Mouse (Mus musculus) thymus, postnatal 0 days (tissue): Measurements from ENCODE around the gene Ppp1r15a. TPM values are rescaled to one million over a fixed set of nuclear protein-coding genes. Genes with fewer than 3 reads are reported as not detected.
"Not testable (repeated sequence)": the region's sequence is repeated elsewhere in the genome, so short reads cannot be mapped to it uniquely, and the experiment has no call there.

ENCODE experiments used
- DNase-seq: peaks from one replicate; pipeline ENCODE4 v3.0.0-alpha.2; 2015; ENCODE audit warnings: low spot score
- polyA plus RNA-seq: library from polyadenylated mRNA; unstranded; fragments of >200 nt; fragmentation: Nextera tagmentation; extraction: Ambion mirVana; gene quantifications from 2 replicates; pipeline ENCODE4 v1.2.1, GENCODE M21; 2015

The Ppp1r15a gene
- polyA plus RNA-seq, 1 experiment from 2014 or later: 17.2 TPM

DNA sequence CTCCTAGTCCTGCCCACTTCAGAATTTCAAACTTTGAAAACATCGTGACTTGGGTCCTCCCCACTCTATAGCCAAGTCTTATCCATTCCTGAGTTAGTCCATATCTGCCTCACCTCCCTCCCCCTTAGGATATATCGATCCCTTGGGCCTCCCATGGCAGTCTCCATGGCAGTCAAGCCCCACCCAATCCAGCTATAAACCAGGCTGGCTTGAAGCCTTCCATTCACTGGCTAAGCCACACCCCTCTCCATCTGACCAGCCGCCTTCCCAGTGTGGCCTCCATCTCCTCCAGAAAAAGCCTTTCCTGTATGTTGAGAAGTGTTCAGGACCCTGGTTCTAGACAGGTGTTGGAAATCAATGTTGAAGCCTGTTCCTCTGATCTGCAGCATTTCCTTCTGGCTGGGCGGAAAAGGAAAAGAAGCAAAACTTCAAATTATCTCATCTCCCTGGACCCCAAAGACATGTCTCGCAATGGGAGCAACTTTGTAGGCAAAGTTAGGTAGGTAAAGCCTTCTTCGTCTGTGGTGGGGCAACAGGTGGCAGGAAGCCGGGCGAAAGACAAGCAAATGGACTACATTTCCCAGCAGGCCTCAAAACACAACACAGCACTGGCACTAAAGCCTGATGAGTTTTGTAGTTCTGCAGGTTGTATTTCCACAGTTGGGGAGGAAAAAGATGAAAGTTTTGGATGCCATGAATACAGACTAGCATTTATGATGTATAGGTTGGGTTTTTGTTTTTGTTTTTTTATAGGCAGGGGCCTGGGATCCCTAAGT is 6.5 kb downstream of the Ppp1r15a start:
- peak; percentile 69 for DNase-seq

DNA sequence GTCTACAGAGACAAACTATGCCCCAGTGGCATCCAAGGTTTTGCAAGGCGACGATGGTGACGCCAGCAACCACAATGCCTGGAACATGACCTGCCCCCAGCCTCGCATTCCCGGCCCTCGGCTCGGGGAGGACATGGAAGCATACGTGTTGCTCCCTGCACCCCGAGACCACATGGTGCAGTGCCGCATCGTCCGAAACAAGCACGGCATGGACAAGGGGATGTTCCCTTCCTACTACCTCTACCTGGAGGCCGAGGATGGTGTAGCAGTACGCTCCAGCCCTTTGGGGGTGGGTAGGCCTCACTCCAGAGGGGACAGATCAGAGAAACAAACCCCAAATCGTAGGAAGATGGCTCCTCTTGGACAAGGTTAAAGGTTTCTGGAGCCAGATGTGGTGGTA is 7.5 kb downstream of the Ppp1r15a start:
- DNase-seq: no peak

DNA sequence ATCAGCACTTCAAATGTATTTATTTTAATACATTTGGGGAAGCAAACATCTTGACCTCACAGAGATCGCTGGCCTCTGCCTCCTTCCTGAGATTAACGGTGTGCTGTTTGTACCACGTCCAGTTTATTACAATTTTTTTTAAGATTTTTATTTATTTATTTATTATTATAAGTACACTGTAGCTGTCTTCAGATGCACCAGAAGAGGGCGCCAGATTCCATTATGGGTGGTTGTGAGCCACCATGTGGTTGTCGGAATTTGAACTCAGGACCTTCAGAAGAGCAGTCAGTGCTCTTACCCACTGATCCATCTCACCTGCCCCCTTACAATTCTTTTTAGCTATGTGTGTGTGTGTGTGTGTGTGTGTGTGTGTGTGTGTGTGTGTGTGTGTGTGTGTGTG is 9.2 kb downstream of the Ppp1r15a start:
- not testable (repeated sequence) for DNase-seq

DNA sequence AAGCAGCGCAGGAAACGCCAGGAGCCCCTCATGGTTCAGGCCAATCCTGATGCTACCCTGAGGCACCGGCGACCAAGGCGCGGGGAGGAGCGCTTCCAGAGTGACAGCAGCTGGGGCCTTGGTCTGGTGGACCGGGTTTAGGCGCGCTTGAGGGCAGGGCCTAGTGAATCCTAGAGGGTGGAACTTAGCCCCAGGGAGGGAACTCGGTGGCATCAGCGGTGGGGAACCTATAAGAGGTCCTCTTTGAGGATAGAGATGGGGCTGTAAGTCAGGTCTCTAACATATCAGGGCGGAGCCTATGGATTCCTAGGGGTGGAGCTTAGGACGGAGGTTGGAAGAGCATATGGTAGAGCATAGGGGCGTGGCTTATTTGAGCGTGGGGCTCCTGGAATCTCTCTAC is 10.6 kb downstream of the Ppp1r15a start:
- peak; percentile 46 for DNase-seq

DNA sequence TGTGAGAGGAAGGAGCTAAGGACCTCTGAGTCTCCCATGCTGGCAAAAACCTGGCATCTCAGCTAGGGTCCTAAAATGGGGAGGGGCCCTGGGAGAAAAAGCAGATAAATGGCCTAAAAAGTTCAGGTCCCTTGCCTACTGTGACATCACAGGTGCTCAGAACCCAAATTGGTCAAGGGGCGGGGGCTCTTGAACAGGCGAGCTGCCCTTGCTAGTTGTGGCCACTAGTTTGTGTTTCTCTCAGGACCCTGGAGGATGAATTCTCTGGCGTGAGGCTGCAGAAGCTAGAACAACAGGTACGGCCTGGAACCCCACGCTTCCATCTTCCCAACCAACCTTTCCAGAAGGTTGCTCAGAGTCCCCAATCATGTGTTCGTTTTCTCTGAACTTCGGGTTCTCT is 11.7 kb downstream of the Ppp1r15a start:
- no peak for DNase-seq

DNA sequence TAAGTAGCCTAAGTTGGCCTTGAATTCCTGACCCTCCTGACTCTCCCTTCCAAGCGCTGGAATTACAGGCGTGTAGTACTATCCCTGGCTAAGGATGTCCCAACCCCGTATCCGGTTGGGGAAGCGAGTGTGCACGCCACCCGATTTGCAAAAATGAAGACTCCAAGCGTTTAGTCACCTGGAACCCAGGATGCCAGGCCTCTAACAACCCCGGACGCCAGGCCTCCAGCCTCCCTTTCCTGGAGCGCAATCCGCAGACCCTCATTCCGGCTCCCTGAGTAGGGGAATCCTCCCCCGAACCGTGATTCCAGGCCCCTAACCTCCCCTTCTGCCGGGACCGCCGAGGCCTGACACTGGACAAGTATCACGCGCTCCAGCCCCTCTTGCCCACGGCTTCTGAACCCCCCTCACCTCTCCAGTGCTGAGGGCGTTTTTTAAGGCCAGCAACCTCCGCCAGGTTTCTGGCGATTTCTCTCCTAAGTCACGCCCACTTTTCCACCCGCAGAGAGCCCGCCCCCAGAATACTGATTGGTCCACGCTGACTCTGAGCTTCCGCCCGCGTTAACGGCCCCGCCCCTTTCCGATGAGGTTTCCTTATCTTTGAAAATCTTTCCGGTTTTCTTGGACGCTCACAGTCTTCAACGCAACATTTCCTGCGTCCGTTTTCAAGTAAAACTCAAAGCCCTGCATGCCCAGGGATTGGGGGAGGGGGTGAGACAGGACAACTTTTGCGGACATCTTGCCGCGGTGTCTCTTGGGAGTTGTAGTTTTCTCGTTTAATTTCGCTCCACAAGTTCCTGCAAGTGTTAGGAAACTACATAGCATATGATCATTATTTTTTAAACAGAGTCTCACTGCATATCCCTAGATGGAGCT is 15.9 kb downstream of the Ppp1r15a start, which contains the start of gene Nucb1:
Nucb1 (minus strand) TSS at position 495 of the 876 bp plus-strand sequence.
- peak; percentile 93 for DNase-seq

DNA sequence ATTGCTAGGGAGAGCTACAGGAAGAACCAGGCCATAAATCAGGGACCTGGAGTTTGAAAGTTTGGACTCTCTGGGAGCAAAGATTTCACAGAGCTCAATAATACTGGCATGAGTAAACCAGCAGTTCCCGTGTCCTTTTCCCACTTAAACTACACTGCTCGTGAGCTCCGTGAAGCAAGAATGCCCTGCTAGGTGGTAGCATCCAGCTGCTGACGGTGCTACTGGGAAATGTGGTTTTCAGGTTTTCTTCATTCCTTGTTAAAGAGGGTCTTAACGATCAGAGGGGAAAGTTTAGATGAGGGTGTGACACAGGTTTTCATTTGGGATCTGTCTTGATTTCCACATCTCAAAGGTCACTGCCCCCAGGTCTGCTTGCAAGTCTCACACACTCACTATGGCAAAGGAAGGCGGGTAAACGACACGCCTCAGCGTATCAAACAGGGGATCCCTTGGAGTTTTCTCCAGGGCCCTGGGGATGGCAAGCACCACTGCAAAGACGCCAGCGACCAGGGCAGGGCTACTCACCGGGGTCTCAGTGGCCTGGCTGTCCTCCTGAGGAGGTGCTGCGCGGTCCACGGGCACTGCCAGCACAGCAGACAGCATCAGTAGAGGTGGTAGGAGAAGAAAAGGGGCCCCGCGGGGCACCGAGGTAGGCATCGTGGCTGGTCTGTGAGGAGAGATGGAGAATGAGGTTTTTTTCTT is 16.7 kb downstream of the Ppp1r15a start:
- DNase-seq: no peak

DNA sequence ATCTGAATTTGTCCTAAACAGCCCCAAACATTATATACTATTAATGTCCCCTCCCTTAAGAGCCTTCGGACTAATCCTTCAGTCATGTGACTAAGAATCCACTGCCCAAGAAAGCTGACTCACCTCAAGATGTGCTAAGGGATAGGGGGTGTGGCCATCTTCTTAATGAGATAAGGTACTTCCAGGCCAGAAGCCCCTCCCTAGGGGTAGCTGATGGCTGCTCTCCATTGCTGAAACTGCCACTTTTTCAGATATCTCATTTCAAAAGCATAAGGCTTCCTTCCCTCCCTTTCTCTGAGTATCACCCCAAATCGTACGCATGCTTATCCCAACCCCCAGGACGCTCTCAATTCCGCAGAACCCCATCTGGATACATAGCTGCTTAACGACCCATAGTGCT is 17.5 kb downstream of the Ppp1r15a start:
- DNase-seq: no peak

DNA sequence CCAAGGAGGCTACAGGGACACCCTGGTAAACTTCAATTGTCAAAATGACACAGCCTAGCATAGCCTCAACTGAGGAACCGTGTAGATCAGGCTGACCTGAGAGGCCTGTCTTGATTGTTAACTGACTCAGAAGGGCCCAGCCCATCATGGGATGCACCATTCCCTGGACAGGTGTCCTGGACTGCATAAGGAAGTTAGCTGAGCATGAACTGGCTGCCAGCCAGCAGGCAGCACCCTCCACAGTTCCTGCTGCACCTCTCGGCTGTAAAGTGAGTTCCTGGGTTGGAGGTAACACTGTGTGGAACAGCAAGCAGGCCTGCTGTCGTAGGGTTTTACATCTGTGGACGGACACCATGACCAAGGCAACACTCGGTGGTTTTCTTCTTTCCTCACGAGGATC is 18.5 kb downstream of the Ppp1r15a start:
- DNase-seq: no peak

DNA sequence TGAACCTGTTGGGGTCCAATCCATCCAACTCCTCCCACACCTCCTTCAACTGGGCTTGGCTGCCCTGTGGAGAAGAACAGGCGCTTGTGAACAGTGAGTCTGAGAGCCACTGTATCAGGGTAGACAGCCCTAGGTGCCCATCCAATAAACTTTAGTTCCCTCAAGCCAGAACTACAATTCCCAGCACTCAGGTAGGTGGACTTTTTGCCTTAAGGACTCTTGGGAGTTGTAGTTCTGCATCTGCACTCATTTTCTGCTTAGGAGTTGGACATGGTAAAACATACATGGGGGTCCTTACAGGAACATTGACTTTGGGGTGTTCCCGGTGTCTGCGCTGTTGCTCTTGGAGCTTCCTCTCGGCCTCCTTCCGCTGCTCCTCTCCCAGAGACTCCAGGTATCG is 27.6 kb downstream of the Ppp1r15a start:
- no peak for DNase-seq

DNA sequence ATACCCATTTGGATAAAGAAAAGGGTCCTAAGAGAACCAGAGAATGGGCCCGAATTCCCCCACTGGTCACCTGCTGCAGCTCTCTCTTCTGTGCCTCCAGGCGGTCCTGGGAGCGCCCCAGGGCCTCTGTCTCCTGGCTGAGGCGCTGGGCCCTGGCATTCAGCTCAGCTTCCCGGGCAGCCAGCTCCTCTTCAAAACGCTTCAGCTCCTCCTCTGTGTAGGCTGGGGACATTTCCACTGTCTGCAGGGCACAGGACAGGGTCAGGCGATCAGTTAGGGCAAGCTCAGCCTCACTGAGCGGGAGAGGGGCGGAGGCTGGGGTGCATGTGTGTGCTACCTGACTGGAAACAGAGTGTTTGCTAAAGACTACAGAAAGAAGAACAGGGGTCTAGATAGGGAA is 31.5 kb downstream of the Ppp1r15a start:
- no peak for DNase-seq

DNA sequence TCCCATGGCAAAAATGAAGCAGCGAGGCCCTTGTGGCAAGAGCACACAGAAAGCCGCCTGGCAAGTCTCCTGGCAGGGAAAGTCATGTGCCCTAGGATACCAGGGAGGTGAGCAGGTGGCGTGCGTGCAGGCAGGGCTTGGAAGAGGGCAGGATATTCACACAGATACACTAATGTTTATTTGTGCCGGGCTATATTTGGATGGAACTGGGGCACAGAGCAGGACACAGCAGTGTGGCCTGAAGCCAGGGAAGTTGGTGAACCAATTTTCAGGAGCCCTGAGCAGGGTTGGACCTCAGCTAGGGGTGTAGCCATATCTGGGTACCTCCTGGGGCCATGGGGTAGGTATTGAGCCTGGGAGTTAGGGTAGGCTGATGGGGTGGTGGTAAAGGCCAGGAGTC is 33.1 kb downstream of the Ppp1r15a start:
- no peak for DNase-seq

DNA sequence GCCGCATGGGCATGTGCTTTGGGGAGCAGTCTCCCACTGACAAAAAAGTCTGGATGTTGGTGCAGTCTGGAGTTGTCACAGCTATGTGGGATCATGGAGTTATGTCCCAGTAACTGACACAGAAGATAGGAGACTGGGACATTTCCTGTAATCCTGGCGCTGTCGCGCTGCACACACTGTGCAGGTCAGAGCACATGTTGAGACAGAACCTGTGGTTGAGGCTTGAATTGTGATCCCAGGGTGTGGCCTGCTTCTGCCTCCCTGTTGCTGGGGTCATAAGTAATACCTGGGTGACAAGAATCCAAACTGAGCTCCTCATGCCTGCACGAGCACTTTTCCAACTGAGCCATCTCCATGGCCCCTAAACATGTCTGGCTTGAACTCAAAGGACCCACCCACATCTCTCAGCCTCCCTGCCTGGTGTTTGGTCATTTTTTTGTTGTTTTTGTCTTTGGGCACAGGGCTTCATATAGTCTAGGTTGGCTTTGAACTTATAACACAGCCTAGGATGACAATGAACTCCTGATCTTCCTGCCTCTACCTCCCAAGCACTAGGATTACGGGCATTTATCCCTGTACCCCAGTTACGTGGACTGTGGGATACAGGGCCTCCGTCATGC is 33.7 kb downstream of the Ppp1r15a start:
- no peak for DNase-seq

DNA sequence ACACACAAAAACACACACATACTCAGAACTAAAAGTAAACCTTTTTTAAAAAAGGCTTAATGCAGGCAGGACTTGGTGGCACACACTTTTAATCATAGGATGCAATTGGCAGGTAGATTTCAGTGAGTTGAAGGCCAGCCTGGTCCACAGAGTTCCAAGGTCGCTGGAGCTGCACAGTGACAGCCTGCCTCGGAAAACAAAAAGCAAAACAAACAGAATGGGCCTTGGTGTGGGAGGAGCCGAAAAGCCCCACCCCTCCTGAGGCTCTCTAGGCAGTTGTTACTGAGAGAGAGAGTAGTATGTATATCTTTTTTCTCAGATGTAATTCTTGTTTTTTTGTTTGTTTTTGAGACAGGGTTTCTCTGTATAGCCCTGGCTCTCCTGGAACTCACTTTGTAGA is 34.8 kb downstream of the Ppp1r15a start:
- DNase-seq: no peak

DNA sequence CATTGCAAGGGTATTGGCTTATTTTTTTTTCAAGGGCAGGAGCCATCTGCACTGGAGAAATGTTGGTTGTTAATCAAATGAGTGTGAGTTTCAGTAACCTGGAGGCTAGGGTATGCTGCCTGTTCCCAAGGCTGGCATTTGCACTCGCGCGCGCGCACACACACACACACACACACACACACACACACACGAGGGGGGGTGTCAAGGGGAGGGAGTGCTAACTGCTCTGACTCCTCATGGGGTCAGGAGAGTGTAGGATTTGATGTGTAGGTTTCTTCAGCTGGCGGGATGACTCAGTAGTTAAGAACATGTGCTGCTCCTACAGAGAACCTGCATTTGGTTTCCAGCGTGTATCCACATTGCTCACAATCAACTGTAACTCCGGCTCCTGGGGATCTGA is 35.2 kb downstream of the Ppp1r15a start:
- no peak for DNase-seq

DNA sequence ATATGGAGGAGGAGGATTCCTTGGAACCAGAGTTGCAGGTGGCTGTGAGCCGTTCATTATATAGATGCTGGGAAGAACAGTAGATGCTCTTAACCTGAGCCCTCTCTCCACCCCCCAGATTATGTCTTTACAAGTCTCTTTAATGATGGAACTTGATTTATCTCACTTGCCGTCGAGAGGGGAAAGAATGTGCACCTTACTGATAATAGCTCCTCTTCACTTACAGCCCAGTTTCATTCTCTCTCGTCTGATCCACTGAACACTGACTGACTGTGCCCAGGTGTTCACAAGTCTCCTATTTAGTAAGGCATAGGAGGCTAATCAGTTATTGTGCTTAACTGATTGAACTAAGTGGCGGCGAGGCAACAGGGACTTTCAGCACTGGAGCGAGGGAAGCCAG is 36.5 kb downstream of the Ppp1r15a start:
- no peak for DNase-seq

DNA sequence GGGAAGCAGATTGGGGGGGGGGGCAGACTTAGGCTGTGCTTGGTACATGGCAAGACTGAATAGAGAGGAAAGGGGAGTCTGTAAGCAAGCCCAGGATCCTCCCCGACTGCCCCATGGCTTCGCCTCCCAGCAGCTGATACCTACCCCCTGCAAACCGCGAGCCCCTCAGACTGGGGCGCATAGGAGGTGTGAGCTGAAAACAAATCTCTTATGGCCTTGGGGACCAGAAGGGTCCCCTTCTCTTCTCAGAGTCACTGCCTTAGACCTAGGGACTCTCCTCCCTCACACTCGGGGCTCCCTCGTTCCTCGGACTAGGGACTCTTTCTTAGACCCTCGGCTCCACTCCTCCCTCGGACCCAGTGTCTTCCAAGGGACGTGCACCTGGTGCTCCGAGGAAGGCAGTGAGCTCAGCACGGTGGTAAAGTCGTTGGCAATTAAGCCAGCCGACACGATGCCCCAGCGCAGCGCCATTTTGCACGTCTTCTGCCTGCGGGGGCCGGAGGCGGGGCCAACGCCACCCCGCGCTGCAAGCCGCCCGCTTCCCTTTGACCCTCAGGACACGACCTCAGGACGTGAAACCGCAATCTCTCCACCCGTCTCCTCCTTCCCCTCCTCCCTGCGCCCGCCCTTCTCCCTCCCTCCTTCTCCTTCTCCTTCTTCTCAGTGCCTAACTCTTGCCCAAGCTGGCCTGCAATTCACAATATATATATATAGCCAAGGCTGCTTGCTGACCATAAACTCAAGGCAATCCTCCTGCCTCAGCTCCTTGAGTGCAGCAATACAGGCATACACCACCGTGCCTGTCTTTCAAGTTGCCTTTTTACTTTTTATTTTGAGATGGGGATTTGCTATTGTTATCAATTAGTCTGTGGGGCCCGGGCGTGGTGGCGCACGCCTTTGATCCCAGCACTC is 37.5 kb downstream of the Ppp1r15a start, which contains the start of gene Dhdh:
Dhdh (minus strand) TSS at position 513 of the 912 bp plus-strand sequence.
- DNase-seq: peak; percentile 32

DNA sequence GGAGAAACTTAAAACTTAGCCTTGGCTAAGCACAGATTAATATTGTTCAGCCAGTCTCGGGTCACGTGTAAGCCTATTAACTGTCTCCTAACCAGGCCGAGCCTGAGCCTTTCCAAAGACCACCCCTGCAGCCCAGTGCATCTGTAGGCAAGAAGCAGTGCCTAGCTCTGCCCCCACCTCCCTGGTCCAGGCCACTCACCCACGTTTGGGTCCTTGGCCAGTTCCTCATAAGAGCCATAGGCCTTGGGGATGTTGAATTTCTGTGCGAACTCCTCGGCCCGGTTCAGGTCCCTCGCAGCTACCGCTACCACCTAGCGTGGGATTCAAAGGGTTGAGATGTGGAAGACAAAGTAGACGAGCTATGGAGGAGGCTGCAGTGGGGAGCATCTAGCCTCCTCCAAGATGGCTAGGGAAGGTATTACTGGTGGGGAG is 38.2 kb downstream of the Ppp1r15a start:
- no peak for DNase-seq

DNA sequence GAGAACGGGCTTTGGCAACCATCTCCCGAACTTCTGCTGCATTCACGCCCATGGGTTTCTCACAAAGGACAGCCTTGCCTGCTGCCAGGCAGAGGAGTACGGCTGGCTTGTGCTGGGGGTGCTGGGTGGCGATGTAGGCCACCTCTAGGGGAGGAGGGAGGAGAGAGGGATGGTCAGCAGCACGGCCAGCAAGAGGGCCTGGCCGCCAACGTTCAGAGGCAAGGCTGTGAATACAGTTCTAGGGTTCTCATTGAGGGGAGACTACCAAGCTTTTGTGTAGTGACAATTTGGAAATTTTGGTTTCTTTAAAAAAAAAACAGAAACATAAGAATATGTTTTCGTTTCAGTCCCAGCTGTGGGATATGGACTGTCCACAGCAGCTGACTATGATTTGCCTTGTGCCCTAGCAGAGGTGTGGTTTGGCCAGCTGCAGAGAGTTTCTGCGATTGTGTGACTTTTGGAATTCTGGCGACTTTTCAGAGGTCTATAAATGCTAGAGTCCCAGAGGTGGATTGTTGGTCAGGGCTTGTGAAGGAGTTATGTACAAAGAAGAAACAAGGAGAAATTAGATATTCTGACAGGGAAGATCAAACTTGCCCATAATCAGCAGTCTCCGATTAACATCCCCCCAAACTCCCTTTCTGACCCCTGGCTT is 39.2 kb downstream of the Ppp1r15a start, which contains the start of gene Gm45808:
Gm45808 (minus strand) TSS at position 51 of the 655 bp plus-strand sequence.
- DNase-seq: no peak

DNA sequence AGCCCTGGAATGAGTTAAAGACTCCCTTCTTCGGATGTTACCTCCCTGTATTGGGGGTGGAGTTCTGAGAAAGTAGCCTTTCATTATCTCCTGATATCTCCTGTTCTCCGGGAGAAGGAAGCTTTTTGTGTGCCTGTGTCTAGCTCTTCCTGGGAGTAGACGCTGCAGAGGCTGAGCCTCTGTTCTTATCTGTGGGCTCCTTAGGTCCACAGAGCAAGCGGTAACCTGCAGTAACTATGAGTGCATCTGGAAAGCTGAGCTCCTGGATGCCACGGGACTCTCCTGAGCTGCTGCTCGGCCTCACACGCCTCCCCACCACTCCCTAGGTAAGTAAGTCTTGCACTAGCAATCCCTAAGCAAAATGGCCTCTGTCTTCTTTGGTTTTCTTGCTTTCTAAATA is 39.9 kb downstream of the Ppp1r15a start:
- DNase-seq: no peak
